Mouse (Mus musculus) skeletal muscle tissue, postnatal 0 days (tissue): Measurements from ENCODE around the gene Ssty1. TPM values are rescaled to one million over a fixed set of nuclear protein-coding genes. Genes with fewer than 3 reads are reported as not detected.

Experiments
- polyA plus RNA-seq: library from polyadenylated mRNA; unstranded; fragments of >200 nt; fragmentation: Nextera tagmentation; extraction: Ambion mirVana; gene quantifications from 2 replicates; pipeline ENCODE4 v1.2.1, GENCODE M21; 2015

Ssty1 gene
- not detected in 2 replicates for polyA plus RNA-seq

DNA sequence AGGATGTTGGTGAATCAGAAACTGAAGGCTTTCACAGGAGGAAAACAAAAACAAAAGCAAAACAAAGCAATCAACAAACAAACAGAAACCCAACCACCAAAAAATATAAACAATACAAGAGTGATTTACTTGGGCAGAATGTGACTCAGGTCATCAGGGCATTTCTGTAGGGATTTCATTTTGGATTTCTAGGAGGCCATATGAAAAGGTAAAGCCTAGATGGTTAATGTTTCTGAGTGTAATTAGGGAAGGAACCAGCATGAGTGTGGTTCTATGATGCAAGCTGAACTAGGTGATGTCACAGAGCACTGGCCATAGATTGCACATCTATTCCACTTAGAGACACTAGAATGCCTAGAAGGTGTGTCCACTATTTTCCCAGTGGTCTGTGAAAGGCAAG, at the start of gene Ssty1:
Gene Ssty1, plus strand, starts transcription at position 301 of the 400 bp plus-strand sequence.

DNA sequence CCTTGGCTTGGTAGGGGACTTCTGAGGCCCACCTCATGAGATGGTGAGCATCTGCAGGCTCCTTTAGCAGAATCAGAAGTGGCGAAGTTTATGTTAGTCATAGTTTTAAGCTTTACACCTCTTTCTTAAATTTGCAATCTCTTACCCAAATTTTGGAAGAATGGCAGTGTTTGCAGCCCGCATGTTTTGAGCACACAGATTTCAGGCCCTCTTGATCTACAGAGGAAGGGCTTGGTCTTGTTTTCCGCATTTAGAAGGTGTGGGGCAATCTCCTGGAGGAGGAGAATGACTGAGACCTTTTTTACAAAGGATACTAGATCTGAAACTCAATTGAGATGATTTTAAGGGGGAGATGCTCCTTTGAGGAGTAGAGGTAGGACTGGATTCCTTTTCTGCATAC, 27.2 kb upstream of the Ssty1 start, which contains the start of gene Gm21764:
Gene Gm21764, minus strand, starts transcription at position 101 of the 400 bp plus-strand sequence.

Other genes starting within 250 kb of the Ssty1 start
- not detected in 2 replicates for gene Gm21904, start 242.8 kb upstream of the Ssty1 start, polyA plus RNA-seq
- not detected in 2 replicates for gene Gm20772, start 214.4 kb upstream of the Ssty1 start, polyA plus RNA-seq
- gene Gm20831, start 214.4 kb upstream of the Ssty1 start, polyA plus RNA-seq, result not detected in 2 replicates
- not detected in 2 replicates for gene Srsy, start 151.8 kb upstream of the Ssty1 start, polyA plus RNA-seq
- not detected in 2 replicates for gene Gm21764, start 27.3 kb upstream of the Ssty1 start, polyA plus RNA-seq